Mouse (Mus musculus) CH12.LX (cell line): ENCODE results near the gene Rbm6. TPM values are rescaled to one million over a fixed set of nuclear protein-coding genes. Genes with fewer than 3 reads are reported as not detected.

Experiments
- DNase-seq: peaks from one replicate; pipeline ENCODE4 v3.0.0-alpha.2; 2013; ENCODE audit errors: extremely low read depth
- H3K27ac ChIP-seq: 2 replicates; pipeline ENCODE4 v1.5.1; 2012; ENCODE audit warnings: low read depth, mild to moderate bottlenecking, control low read depth, moderate library complexity; ENCODE audit not compliant: insufficient read depth
- H3K27me3 ChIP-seq: replicated peaks from 2 replicates; pipeline ENCODE3; 2012; ENCODE audit warnings: inconsistent platforms
- H3K36me3 ChIP-seq, 2 experiments: replicated peaks in 1 of 2; 2 replicates each; pipeline versions ENCODE3 to v1.6.1; 2012; ENCODE audit warnings: inconsistent platforms in 1 of 2, low read length in 1 of 2, mild to moderate bottlenecking in 1 of 2, mixed read lengths in 1 of 2, moderate library complexity in 1 of 2; ENCODE audit not compliant: control insufficient read depth in 1 of 2, insufficient read depth in 1 of 2
- H3K4me1 ChIP-seq, 2 experiments: 2 replicates each; pipeline ENCODE4 v1.6.1; 2012; ENCODE audit warnings: inconsistent platforms in 1 of 2, moderate library complexity in 1 of 2; ENCODE audit not compliant: insufficient read depth in 2 of 2, control insufficient read depth in 1 of 2
- H3K4me2 ChIP-seq: 2 replicates; pipeline ENCODE4 v1.6.1; 2012; ENCODE audit warnings: low read depth, mild to moderate bottlenecking, control low read depth; ENCODE audit not compliant: poor library complexity, insufficient read depth, severe bottlenecking
- H3K4me3 ChIP-seq, 3 experiments: fragments of 150-350 bp in 1 of 3; sonication (generic) in 1 of 3; replicated peaks in 1 of 3; 2 replicates each; pipeline versions ENCODE3 to v1.5.1; 2011 to 2012; ENCODE audit warnings: low read depth in 2 of 3, low read length in 2 of 3, mild to moderate bottlenecking in 2 of 3, moderate library complexity in 2 of 3, control low read depth in 1 of 3, improper control_type of control experiment in 1 of 3, inconsistent platforms in 1 of 3, mixed read lengths in 1 of 3; ENCODE audit not compliant: poor library complexity in 1 of 3
- H3K79me2 ChIP-seq: replicated peaks from 2 replicates; pipeline ENCODE4 v1.6.1; 2012; ENCODE audit warnings: mild to moderate bottlenecking, moderate library complexity; ENCODE audit not compliant: control insufficient read depth, poor library complexity, insufficient read depth, severe bottlenecking; ENCODE audit errors: extremely low read depth
- H3K9ac ChIP-seq: 2 replicates; pipeline ENCODE4 v1.6.1; 2012; ENCODE audit warnings: low read depth, mild to moderate bottlenecking, control low read depth, moderate library complexity; ENCODE audit not compliant: insufficient read depth
- H3K9me3 ChIP-seq: replicated peaks from 2 replicates; pipeline ENCODE3; 2012; ENCODE audit warnings: low read length, inconsistent platforms, mixed read lengths
- BHLHE40 ChIP-seq: IDR thresholded peaks from 2 replicates; pipeline ENCODE4 v1.6.1; 2011; ENCODE audit warnings: mild to moderate bottlenecking, low read depth, low read length, improper control_type of control experiment
- CHD2 ChIP-seq: IDR thresholded peaks from 2 replicates; pipeline ENCODE4 v1.6.1; 2011; ENCODE audit warnings: low read length, improper control_type of control experiment
- CTCF ChIP-seq, 2 experiments: IDR thresholded peaks in 1 of 2; conservative IDR thresholded peaks in 1 of 2; 2 replicates each; pipeline ENCODE4 v1.5.1; 2011 to 2012; ENCODE audit warnings: low read depth in 2 of 2, low read length in 2 of 2, improper control_type of control experiment in 1 of 2, inconsistent platforms in 1 of 2, mild to moderate bottlenecking in 1 of 2, moderate library complexity in 1 of 2
- E2F4 ChIP-seq: IDR thresholded peaks from 2 replicates; pipeline ENCODE4 v1.6.1; 2011; ENCODE audit warnings: low read depth, low read length, improper control_type of control experiment; ENCODE audit not compliant: insufficient replicate concordance
- ELF1 ChIP-seq: IDR thresholded peaks from 2 replicates; pipeline ENCODE4 v1.6.1; 2014; ENCODE audit warnings: low read depth, mild to moderate bottlenecking, inconsistent platforms, low read length, improper control_type of control experiment
- GABPA ChIP-seq: IDR thresholded peaks from 2 replicates; pipeline ENCODE4 v1.6.1; 2012; ENCODE audit warnings: low read depth, low read length, improper control_type of control experiment, inconsistent platforms; ENCODE audit not compliant: insufficient replicate concordance
- MAX ChIP-seq: IDR thresholded peaks from 2 replicates; pipeline ENCODE4 v1.6.1; 2011; ENCODE audit warnings: low read length, improper control_type of control experiment
- MAZ ChIP-seq: IDR thresholded peaks from 2 replicates; pipeline ENCODE4 v1.6.1; 2012; ENCODE audit warnings: low read depth, mild to moderate bottlenecking, inconsistent platforms, low read length, improper control_type of control experiment, moderate library complexity
- MXI1 ChIP-seq: IDR thresholded peaks from 2 replicates; pipeline ENCODE4 v1.6.1; 2011; ENCODE audit warnings: mild to moderate bottlenecking, low read depth, low read length, improper control_type of control experiment
- MYC ChIP-seq: IDR thresholded peaks from 2 replicates; pipeline ENCODE4 v1.6.1; 2011; ENCODE audit warnings: low read depth, mild to moderate bottlenecking, improper control_type of control experiment, low read length
- NELFE ChIP-seq: IDR thresholded peaks from 2 replicates; pipeline ENCODE4 v1.6.1; 2011; ENCODE audit warnings: low read depth, low read length, improper control_type of control experiment
- PAX5 ChIP-seq: IDR thresholded peaks from 2 replicates; pipeline ENCODE4 v1.6.1; 2012; ENCODE audit warnings: low read length, inconsistent platforms, mixed read lengths
- POLR2A ChIP-seq: IDR thresholded peaks from 2 replicates; pipeline ENCODE4 v1.6.1; 2011; ENCODE audit warnings: low read depth, mild to moderate bottlenecking, improper control_type of control experiment, low read length
- RAD21 ChIP-seq: IDR thresholded peaks from 2 replicates; pipeline ENCODE4 v1.6.1; 2011; ENCODE audit warnings: low read depth, mild to moderate bottlenecking, low read length, improper control_type of control experiment, moderate library complexity
- SIN3A ChIP-seq: IDR thresholded peaks from 2 replicates; pipeline ENCODE4 v1.6.1; 2012; ENCODE audit warnings: low read length, improper control_type of control experiment, inconsistent platforms
- SMC3 ChIP-seq: IDR thresholded peaks from 2 replicates; pipeline ENCODE4 v1.6.1; 2011; ENCODE audit warnings: low read depth, low read length, improper control_type of control experiment
- TBP ChIP-seq: conservative IDR thresholded peaks from 2 replicates; pipeline ENCODE4 v1.6.1; 2011; ENCODE audit warnings: low read depth, low read length, improper control_type of control experiment
- TCF12 ChIP-seq: IDR thresholded peaks from 2 replicates; pipeline ENCODE4 v1.6.1; 2014; ENCODE audit warnings: low read depth, mild to moderate bottlenecking, inconsistent platforms, low read length, improper control_type of control experiment
- USF1 ChIP-seq: IDR thresholded peaks from 2 replicates; pipeline ENCODE4 v1.6.1; 2014; ENCODE audit warnings: low read depth, mild to moderate bottlenecking, inconsistent platforms, low read length, improper control_type of control experiment
- USF2 ChIP-seq: conservative IDR thresholded peaks from 2 replicates; pipeline ENCODE4 v1.6.1; 2011; ENCODE audit warnings: low read depth, low read length, improper control_type of control experiment
- ZC3H11A ChIP-seq: IDR thresholded peaks from 2 replicates; pipeline ENCODE4 v1.6.1; 2012; ENCODE audit warnings: low read depth, mild to moderate bottlenecking, inconsistent platforms, low read length, improper control_type of control experiment
- ZMIZ1 ChIP-seq: IDR thresholded peaks from 2 replicates; pipeline ENCODE4 v1.6.1; 2012; ENCODE audit warnings: low read depth, mild to moderate bottlenecking, inconsistent platforms, low read length, improper control_type of control experiment
- dilution Hi-C: fragments of 300-500 bp; cut with MboI; formaldehyde crosslinking; loops from 2 replicates; pipeline ENCODE4 v1.14.3; 2020; ENCODE audit warnings: low sequenced_read_pairs; ENCODE audit not compliant: extremely low pct_unique_long_range_greater_than_20kb, extremely low pct_ligation_motif_present
- in situ Hi-C: fragments of 300-500 bp; cut with MboI; formaldehyde crosslinking; loops from 3 replicates; pipeline ENCODE4 v1.14.3; 2019; ENCODE audit warnings: low sequenced_read_pairs, low pct_ligation_motif_present, low pct_unique_long_range_greater_than_20kb, mixed read lengths
- polyA plus RNA-seq: library from polyadenylated mRNA; unstranded; fragments of >175 nt; gene quantifications from 2 replicates; pipeline ENCODE4 v1.2.1, GENCODE M21; 2012; ENCODE audit warnings: low read depth; ENCODE audit not compliant: insufficient read length
- total RNA-seq, 2 experiments: library from RNA; depleted of rRNA; stranded (reverse); fragments of 300-350 nt in 1 of 2; fragments of >200 nt in 1 of 2; gene quantifications; 2 replicates each; pipeline ENCODE4 v1.2.3; 2012 to 2014

Gene Rbm6
- total and polyA plus RNA-seq, 3 experiments, result 39.1 to 56.6 (median 43.3) TPM

DNA sequence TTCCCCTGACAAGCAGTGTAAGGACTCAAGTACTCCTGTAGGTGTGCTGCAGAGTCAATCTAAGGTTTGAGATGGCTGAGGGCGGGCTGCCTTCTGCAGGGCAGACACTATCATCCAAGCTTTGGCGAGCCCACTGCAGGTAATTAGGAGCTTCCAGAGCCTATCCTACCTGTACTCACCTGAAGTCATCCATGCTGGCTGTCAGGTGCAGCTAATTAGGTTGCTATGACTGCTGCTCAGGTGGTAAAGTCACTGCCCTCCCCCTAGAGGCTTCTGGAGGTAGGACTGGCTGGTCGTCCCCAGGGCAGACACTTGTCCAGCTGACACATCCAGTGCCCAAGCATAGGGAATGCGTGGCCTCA lies 134.2 kb downstream of the Rbm6 start:
- no peaks in the 10 kb centered on the region for H3K4me1 ChIP-seq
- H3K36me3 ChIP-seq, result peaks cover 48 to 62% of the 10 kb centered on the region in 2 experiments
- TF ChIP-seq TBP (no peak), POLR2A (no peak; the same call in 1 of the 2 replicates), MXI1 (no peak), CTCF (conservative IDR thresholded peaks at IDR 0.05 in 1 of 2, IDR thresholded peaks at IDR 0.05 in 1 of 2; ENCODE audit: low read depth in 2 of 2, low read length in 2 of 2) (peak; percentile 46; a peak in 3 of 4 replicates), ZMIZ1 (no peak), TCF12 (no peak), GABPA (no peak)
- H3K9ac ChIP-seq, result no peak overlapping the region
- dilution Hi-C loops (no loop called here), in situ Hi-C loops (loop anchor here (5.0 kb wide), 1 partner anchor 52 kb away; no protein-coding TSS in a partner anchor)
- no peak overlapping the region for H3K4me3 ChIP-seq
- H3K27ac ChIP-seq, result no peak overlapping the region
- no peaks in the 10 kb centered on the region for H3K9me3 ChIP-seq
- DNase-seq, result peak; percentile 32
- no peak overlapping the region for H3K4me2 ChIP-seq
- H3K27me3 ChIP-seq, result peaks cover 27% of the 10 kb centered on the region
- H3K79me2 ChIP-seq, result no peaks in the 10 kb centered on the region

DNA sequence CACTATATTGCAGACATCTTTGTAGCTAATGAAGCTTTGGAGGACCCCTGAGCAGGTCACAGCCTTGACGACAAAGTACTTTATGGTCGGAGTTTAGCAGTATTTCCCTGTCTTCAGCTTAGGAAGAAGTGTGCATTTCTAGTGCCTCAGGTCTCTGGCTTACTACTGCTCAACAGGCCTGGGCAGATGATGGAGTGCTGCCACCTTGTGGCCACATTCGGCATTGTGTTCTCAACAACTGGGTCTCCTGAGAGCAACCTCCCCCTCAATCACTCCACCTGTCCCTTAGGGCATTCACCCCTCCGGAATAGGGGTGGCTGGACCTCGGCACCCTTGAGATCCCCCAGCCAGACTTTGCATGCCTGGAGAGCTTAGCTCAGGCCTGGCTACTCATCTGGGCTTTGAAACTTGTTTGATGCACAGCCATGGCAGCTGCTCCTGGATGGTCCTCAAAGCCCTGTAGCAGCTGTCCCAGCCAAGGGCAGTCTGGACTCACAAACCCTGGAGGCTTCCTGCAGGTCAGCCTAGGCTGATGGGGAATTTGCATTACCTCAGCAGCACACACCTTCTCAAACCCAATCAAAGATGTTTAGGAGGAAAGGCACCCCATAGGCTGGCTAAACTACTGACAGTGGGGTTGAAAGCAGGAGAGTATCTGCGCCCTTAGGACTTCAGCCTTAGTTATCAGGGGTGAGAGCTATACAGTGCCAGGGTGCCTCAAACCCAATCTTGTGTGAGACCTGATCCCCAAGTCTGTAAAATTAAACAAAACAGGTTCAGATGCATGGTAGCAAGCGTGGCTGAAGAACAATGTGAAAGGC lies 134.8 kb downstream of the Rbm6 start:
- no peak overlapping the region for H3K9ac ChIP-seq
- in situ Hi-C loops, result loop anchor here (5.0 kb wide), 1 partner anchor 51 kb away; no protein-coding TSS in a partner anchor
- dilution Hi-C loops, result no loop called here

DNA sequence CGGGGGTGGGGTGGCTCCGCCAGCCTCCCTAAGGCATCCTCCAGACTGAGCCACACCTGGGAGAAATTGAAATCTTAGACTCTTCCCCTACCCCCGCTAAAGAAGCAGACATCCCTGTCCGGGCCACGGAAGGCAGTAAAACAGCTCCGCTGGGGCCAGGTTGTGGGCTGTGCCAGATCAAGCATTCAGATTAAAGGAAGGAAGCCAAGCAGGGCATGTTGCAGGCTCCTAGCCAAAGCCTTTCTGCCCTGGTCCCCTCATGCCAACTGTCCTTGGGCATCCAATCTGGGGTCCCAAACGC lies 136.9 kb downstream of the Rbm6 start:
- no peaks in the 10 kb centered on the region for H3K9me3 ChIP-seq
- H3K9ac ChIP-seq, result no peak overlapping the region
- H3K4me1 ChIP-seq, result no peaks in the 10 kb centered on the region
- TF ChIP-seq USF2, result no peak
- no peak for TF ChIP-seq SIN3A
- TF ChIP-seq NELFE, result no peak
- TF ChIP-seq TBP, result no peak
- no peak for TF ChIP-seq USF1
- no peak for TF ChIP-seq MAZ
- no peak for TF ChIP-seq PAX5
- TF ChIP-seq GABPA, result no peak
- TF ChIP-seq ZMIZ1, result no peak
- TF ChIP-seq BHLHE40, result no peak
- TF ChIP-seq CTCF (conservative IDR thresholded peaks at IDR 0.05 in 1 of 2, IDR thresholded peaks at IDR 0.05 in 1 of 2; ENCODE audit: low read depth in 2 of 2, low read length in 2 of 2), result no peak
- H3K36me3 ChIP-seq, result peaks cover 25 to 36% of the 10 kb centered on the region in 2 experiments
- no peaks in the 10 kb centered on the region for H3K79me2 ChIP-seq
- in situ Hi-C loops, result loop anchor here (5.0 kb wide), 1 partner anchor 49 kb away; no protein-coding TSS in a partner anchor
- DNase-seq, result no peak
- no peak overlapping the region for H3K27ac ChIP-seq
- peaks cover 38% of the 10 kb centered on the region for H3K27me3 ChIP-seq
- dilution Hi-C loops, result no loop called here
- no peak overlapping the region for H3K4me2 ChIP-seq
- H3K4me3 ChIP-seq, result no peak overlapping the region

More for the DNA sequence above, 134.8 kb downstream of the Rbm6 start:
- TF ChIP-seq CTCF (conservative IDR thresholded peaks at IDR 0.05 in 1 of 2, IDR thresholded peaks at IDR 0.05 in 1 of 2; ENCODE audit: low read depth in 2 of 2, low read length in 2 of 2) (peak; percentile 91), ELF1 (no peak), ZC3H11A (peak; percentile 22), ZMIZ1 (peak; percentile 61; the same call in 1 of the 2 replicates), MAZ (0 out of 2 replicates have a peak, but pooled peaks have one; percentile 33), E2F4 (no peak), POLR2A (peak; percentile 28; the same call in 1 of the 2 replicates), MAX (peak; percentile 51; the same call in 1 of the 2 replicates), SMC3 (peak; percentile 90), RAD21 (peak; percentile 79), MYC (0 out of 2 replicates have a peak, but pooled peaks have one; percentile 25), CHD2 (no peak)
- Histone ChIP-seq H3K9me3 (no peaks in the 10 kb centered on the region), H3K4me3 (no peak overlapping the region), H3K27me3 (peaks cover 28% of the 10 kb centered on the region), H3K36me3 (peaks cover 43 to 57% of the 10 kb centered on the region in 2 experiments), H3K27ac (no peak overlapping the region), H3K79me2 (no peaks in the 10 kb centered on the region), H3K4me1 (no peaks in the 10 kb centered on the region), H3K4me2 (no peak overlapping the region)
- peak; percentile 80 for DNase-seq
